Mouse (Mus musculus) spleen, adult 2 months (tissue): Measurements from ENCODE around the gene Ly6f.

Experiments used
- CTCF ChIP-seq: fragments of 200-500 bp; IDR thresholded peaks from 2 replicates; pipeline ENCODE4 v1.5.1; 2011; ENCODE audit warnings: mild to moderate bottlenecking, inconsistent platforms; ENCODE audit not compliant: insufficient read depth, insufficient read length, insufficient replicate concordance; ENCODE audit errors: extremely low read depth
- POLR2A ChIP-seq: fragments of 200-500 bp; IDR thresholded peaks from 2 replicates; pipeline ENCODE4 v1.6.1; 2011; ENCODE audit warnings: low read depth, low read length, inconsistent platforms

GRCm38 (mm10) chr15:75221942-75222341 is 46.3 kb upstream of the Ly6f start:
- TF ChIP-seq CTCF (no peak), POLR2A (no peak)
